Mouse (Mus musculus): ENCODE results near the gene Prss36. TPM values are rescaled to one million over a fixed set of nuclear protein-coding genes. Genes with fewer than 3 reads are reported as not detected.

Prss36 gene
- total and polyA plus RNA-seq, 2 experiments from 2014 or later = 10.2 to 14.2 TPM

- 55% methylated on average over 6 of the region's 6 CpGs for WGBS
- no peak; the same call in 1 of the 2 replicates for ATAC-seq (ENCODE audit: insufficient read depth, low read depth)
- Histone ChIP-seq H3K27ac (ENCODE audit: low read depth) (no peak overlapping the region), H3K9me3 (replicated peaks; ENCODE audit: control insufficient read depth, low read length) (no peaks in the 10 kb centered on the region), H3K27me3 (ENCODE audit: control insufficient read depth, insufficient read depth, low read length) (no peaks in the 10 kb centered on the region), H3K4me2 (ENCODE audit: low read depth, low read length) (no peak overlapping the region), H3K4me1 (ENCODE audit: control insufficient read depth, insufficient read depth) (no peaks in the 10 kb centered on the region), H3K36me3 (replicated peaks; ENCODE audit: control insufficient read depth, insufficient read depth, low read length) (peaks cover 76% of the 10 kb centered on the region), H3K4me3 (ENCODE audit: low read depth, low read length) (no peak overlapping the region), H3K9ac (replicated peaks; ENCODE audit: low read depth, low read length) (no peak overlapping the region; the same call in 1 of the 2 replicates)
- DNase-seq (ENCODE audit: low spot score) = no peak
- TF ChIP-seq EP300 (IDR thresholded peaks at IDR 0.05; ENCODE audit: low read depth) (no peak), CTCF (IDR thresholded peaks at IDR 0.05; ENCODE audit: low read depth) (no peak)
These were observed 60.6 kb downstream of the Prss36 start for GRCm38 (mm10) chr7:127885951-127886350.

Other genes with a start within 250 kb of the Prss36 start
- 19.3 and 32.4 TPM in 2 replicates for gene Bcl7c, start 237.8 kb downstream of the Prss36 start, total RNA-seq (2014; rRNA removed; ENCODE audit: low replicate concordance)
- 25.6 and 27.6 TPM in 2 replicates for gene Bcl7c, start 237.8 kb downstream of the Prss36 start, polyA plus RNA-seq (2015; fragmentation: Nextera tagmentation; extraction: Ambion mirVana)
- 9.3 and 11.1 TPM in 2 replicates for gene Ctf1, start 234.0 kb downstream of the Prss36 start, total RNA-seq (2014; rRNA removed; ENCODE audit: low replicate concordance)
- 2.6 and 3.1 TPM in 2 replicates for gene Ctf1, start 234.0 kb downstream of the Prss36 start, polyA plus RNA-seq (2015; fragmentation: Nextera tagmentation; extraction: Ambion mirVana)
- not detected in 2 replicates for gene Ctf2, start 214.6 kb downstream of the Prss36 start, total RNA-seq (2014; rRNA removed; ENCODE audit: low replicate concordance)
- gene Ctf2, start 214.6 kb downstream of the Prss36 start, polyA plus RNA-seq (2015; fragmentation: Nextera tagmentation; extraction: Ambion mirVana) = not detected in 2 replicates
- gene Fbxl19, start 202.2 kb downstream of the Prss36 start, total RNA-seq (2014; rRNA removed; ENCODE audit: low replicate concordance) = 8.9 and 21.6 TPM in 2 replicates
- gene Fbxl19, start 202.2 kb downstream of the Prss36 start, polyA plus RNA-seq (2015; fragmentation: Nextera tagmentation; extraction: Ambion mirVana) = 0.42 and 0.56 TPM in 2 replicates
- 31.8 and 38.9 TPM in 2 replicates for gene Orai3, start 176.9 kb downstream of the Prss36 start, total RNA-seq (2014; rRNA removed; ENCODE audit: low replicate concordance)
- gene Orai3, start 176.9 kb downstream of the Prss36 start, polyA plus RNA-seq (2015; fragmentation: Nextera tagmentation; extraction: Ambion mirVana) = 17.3 and 17.6 TPM in 2 replicates
- gene Setd1a, start 170.1 kb downstream of the Prss36 start, total RNA-seq (2014; rRNA removed; ENCODE audit: low replicate concordance) = 7.5 and 14.4 TPM in 2 replicates
- gene Setd1a, start 170.1 kb downstream of the Prss36 start, polyA plus RNA-seq (2015; fragmentation: Nextera tagmentation; extraction: Ambion mirVana) = 6.0 and 7.6 TPM in 2 replicates
- not detected in 2 replicates for gene Gm49388, start 161.1 kb downstream of the Prss36 start, total RNA-seq (2014; rRNA removed; ENCODE audit: low replicate concordance)
- not detected in 2 replicates for gene Gm49388, start 161.1 kb downstream of the Prss36 start, polyA plus RNA-seq (2015; fragmentation: Nextera tagmentation; extraction: Ambion mirVana)
- gene Hsd3b7, start 146.1 kb downstream of the Prss36 start, total RNA-seq (2014; rRNA removed; ENCODE audit: low replicate concordance) = 36.1 and 47.4 TPM in 2 replicates
- 23.3 and 27.4 TPM in 2 replicates for gene Hsd3b7, start 146.1 kb downstream of the Prss36 start, polyA plus RNA-seq (2015; fragmentation: Nextera tagmentation; extraction: Ambion mirVana)
- gene Stx4a, start 122.4 kb downstream of the Prss36 start, total RNA-seq (2014; rRNA removed; ENCODE audit: low replicate concordance) = 4.5 and 14.5 TPM in 2 replicates
- gene Stx4a, start 122.4 kb downstream of the Prss36 start, polyA plus RNA-seq (2015; fragmentation: Nextera tagmentation; extraction: Ambion mirVana) = 44.7 and 46.5 TPM in 2 replicates
- 0.15 and 0.19 TPM in 2 replicates for gene Stx1b, start 122.2 kb downstream of the Prss36 start, total RNA-seq (2014; rRNA removed; ENCODE audit: low replicate concordance)
- gene Stx1b, start 122.2 kb downstream of the Prss36 start, polyA plus RNA-seq (2015; fragmentation: Nextera tagmentation; extraction: Ambion mirVana) = 0.38 and 0.51 TPM in 2 replicates
- gene Zfp646, start 70.5 kb downstream of the Prss36 start, total RNA-seq (2014; rRNA removed; ENCODE audit: low replicate concordance) = 19.5 and 25.4 TPM in 2 replicates
- gene Zfp646, start 70.5 kb downstream of the Prss36 start, polyA plus RNA-seq (2015; fragmentation: Nextera tagmentation; extraction: Ambion mirVana) = 2.7 and 3.0 TPM in 2 replicates
- 3.2 and 4.8 TPM in 2 replicates for gene Zfp668, start 69.9 kb downstream of the Prss36 start, total RNA-seq (2014; rRNA removed; ENCODE audit: low replicate concordance)
- gene Zfp668, start 69.9 kb downstream of the Prss36 start, polyA plus RNA-seq (2015; fragmentation: Nextera tagmentation; extraction: Ambion mirVana) = 6.1 and 7.1 TPM in 2 replicates
- gene Prss53, start 55.8 kb downstream of the Prss36 start, total RNA-seq (2014; rRNA removed; ENCODE audit: low replicate concordance) = 0.12 TPM in 1 of 2 replicates, not detected in the other
- gene Prss53, start 55.8 kb downstream of the Prss36 start, polyA plus RNA-seq (2015; fragmentation: Nextera tagmentation; extraction: Ambion mirVana) = 0.26 and 0.66 TPM in 2 replicates
- 1.1 TPM in 1 of 2 replicates, not detected in the other for gene Gm21974, start 51.3 kb downstream of the Prss36 start, total RNA-seq (2014; rRNA removed; ENCODE audit: low replicate concordance)
- not detected in 2 replicates for gene Gm21974, start 51.3 kb downstream of the Prss36 start, polyA plus RNA-seq (2015; fragmentation: Nextera tagmentation; extraction: Ambion mirVana)
- gene Vkorc1, start 51.1 kb downstream of the Prss36 start, total RNA-seq (2014; rRNA removed; ENCODE audit: low replicate concordance) = 36.8 and 59.1 TPM in 2 replicates
- gene Vkorc1, start 51.1 kb downstream of the Prss36 start, polyA plus RNA-seq (2015; fragmentation: Nextera tagmentation; extraction: Ambion mirVana) = 70.4 and 85.8 TPM in 2 replicates
- gene Bckdk, start 42.6 kb downstream of the Prss36 start, total RNA-seq (2014; rRNA removed; ENCODE audit: low replicate concordance) = 117 and 196 TPM in 2 replicates
- 128 and 131 TPM in 2 replicates for gene Bckdk, start 42.6 kb downstream of the Prss36 start, polyA plus RNA-seq (2015; fragmentation: Nextera tagmentation; extraction: Ambion mirVana)
- gene Kat8, start 34.2 kb downstream of the Prss36 start, total RNA-seq (2014; rRNA removed; ENCODE audit: low replicate concordance) = 14.4 and 22.6 TPM in 2 replicates
- gene Kat8, start 34.2 kb downstream of the Prss36 start, polyA plus RNA-seq (2015; fragmentation: Nextera tagmentation; extraction: Ambion mirVana) = 17.0 and 20.4 TPM in 2 replicates
- gene Prss8, start 16.6 kb downstream of the Prss36 start, total RNA-seq (2014; rRNA removed; ENCODE audit: low replicate concordance) = 0.73 and 8.1 TPM in 2 replicates
- gene Prss8, start 16.6 kb downstream of the Prss36 start, polyA plus RNA-seq (2015; fragmentation: Nextera tagmentation; extraction: Ambion mirVana) = 0.18 and 0.34 TPM in 2 replicates
- gene Fus, start 20.7 kb upstream of the Prss36 start, total RNA-seq (2014; rRNA removed; ENCODE audit: low replicate concordance) = 25.8 and 33.4 TPM in 2 replicates
- 134 and 175 TPM in 2 replicates for gene Fus, start 20.7 kb upstream of the Prss36 start, polyA plus RNA-seq (2015; fragmentation: Nextera tagmentation; extraction: Ambion mirVana)
- gene Pycard, start 47.1 kb upstream of the Prss36 start, total RNA-seq (2014; rRNA removed; ENCODE audit: low replicate concordance) = 30.7 and 89.6 TPM in 2 replicates
- 43.0 and 46.4 TPM in 2 replicates for gene Pycard, start 47.1 kb upstream of the Prss36 start, polyA plus RNA-seq (2015; fragmentation: Nextera tagmentation; extraction: Ambion mirVana)
- 22.8 and 52.7 TPM in 2 replicates for gene Trim72, start 57.2 kb upstream of the Prss36 start, total RNA-seq (2014; rRNA removed; ENCODE audit: low replicate concordance)
- 2.2 and 2.3 TPM in 2 replicates for gene Trim72, start 57.2 kb upstream of the Prss36 start, polyA plus RNA-seq (2015; fragmentation: Nextera tagmentation; extraction: Ambion mirVana)
- 0.38 and 1.9 TPM in 2 replicates for gene Itgam, start 115.9 kb upstream of the Prss36 start, total RNA-seq (2014; rRNA removed; ENCODE audit: low replicate concordance)
- 0.53 and 0.58 TPM in 2 replicates for gene Itgam, start 115.9 kb upstream of the Prss36 start, polyA plus RNA-seq (2015; fragmentation: Nextera tagmentation; extraction: Ambion mirVana)
- gene Gm49368, start 116.0 kb upstream of the Prss36 start, total RNA-seq (2014; rRNA removed; ENCODE audit: low replicate concordance) = not detected in 2 replicates
- not detected in 2 replicates for gene Gm49368, start 116.0 kb upstream of the Prss36 start, polyA plus RNA-seq (2015; fragmentation: Nextera tagmentation; extraction: Ambion mirVana)
- 0.70 TPM in 1 of 2 replicates, not detected in the other for gene Itgax, start 182.8 kb upstream of the Prss36 start, total RNA-seq (2014; rRNA removed; ENCODE audit: low replicate concordance)
- gene Itgax, start 182.8 kb upstream of the Prss36 start, polyA plus RNA-seq (2015; fragmentation: Nextera tagmentation; extraction: Ambion mirVana) = 0.12 and 0.19 TPM in 2 replicates
- not detected in 2 replicates for gene Itgad, start 207.7 kb upstream of the Prss36 start, total RNA-seq (2014; rRNA removed; ENCODE audit: low replicate concordance)
- 0.25 TPM in 1 of 2 replicates, not detected in the other for gene Itgad, start 207.7 kb upstream of the Prss36 start, polyA plus RNA-seq (2015; fragmentation: Nextera tagmentation; extraction: Ambion mirVana)